Mouse (Mus musculus): Measurements from ENCODE around the gene Sox1. TPM values are rescaled to one million over a fixed set of nuclear protein-coding genes. Genes with fewer than 3 reads are reported as not detected.

The Sox1 gene
- not detected in 2 replicates for total RNA-seq (2023)

GRCm38 (mm10) chr8:12395071-12396031, at the start of gene Sox1:
Gene Sox1, plus strand, starts transcription at chr8:12395295.

Other genes starting within 250 kb of the Sox1 start
- not detected in 2 replicates for gene A230072I06Rik, start 116.5 kb upstream of the Sox1 start, total RNA-seq (2023)
- gene Spaca7, start 177.7 kb downstream of the Sox1 start, total RNA-seq (2023): not detected in 2 replicates